Mouse (Mus musculus) liver, postnatal 0 days (tissue): ENCODE data around the gene Znhit1.

ENCODE experiments used
- CTCF ChIP-seq: sonication (generic); IDR thresholded peaks from 2 replicates; pipeline ENCODE4 v1.5.1; 2016; ENCODE audit warnings: antibody characterized with exemption, low read depth
- EP300 ChIP-seq: IDR thresholded peaks from 2 replicates; pipeline ENCODE4 v1.6.1; 2016; ENCODE audit warnings: antibody characterized with exemption, low read depth, mild to moderate bottlenecking

GRCm38 (mm10) chr5:136965210-136965609 is 22.6 kb downstream of the Znhit1 start:
- TF ChIP-seq CTCF (no peak), EP300 (peak; percentile 89)
